Mouse (Mus musculus) heart, adult 2 months (tissue): ENCODE results near the gene Lgi1. TPM values are rescaled to one million over a fixed set of nuclear protein-coding genes. Genes with fewer than 3 reads are reported as not detected.

Experiments
- DNase-seq, 2 experiments: peaks; one replicate each; pipeline ENCODE4 v3.0.0; 2021
- H3K27ac ChIP-seq: fragments of 200-600 bp; 2 replicates; pipeline ENCODE4 v1.8.1; 2022
- H3K27me3 ChIP-seq: fragments of 200-500 bp; 2 replicates; pipeline ENCODE4 v1.6.1; 2012; ENCODE audit warnings: mild to moderate bottlenecking, low read length, inconsistent platforms, mixed read lengths; ENCODE audit not compliant: control insufficient read depth, insufficient read depth
- H3K36me3 ChIP-seq: fragments of 200-500 bp; 2 replicates; pipeline ENCODE4 v1.6.1; 2012; ENCODE audit warnings: low read length, inconsistent platforms; ENCODE audit not compliant: control insufficient read depth, insufficient read depth
- H3K4me1 ChIP-seq: fragments of 200-500 bp; 2 replicates; pipeline ENCODE4 v1.6.1; 2011; ENCODE audit warnings: low read length; ENCODE audit not compliant: control insufficient read depth, insufficient read depth
- H3K4me3 ChIP-seq: fragments of 200-600 bp; 2 replicates; pipeline ENCODE4 v1.8.1; 2022
- H3K79me2 ChIP-seq: fragments of 200-500 bp; replicated peaks from 2 replicates; pipeline ENCODE4 v1.6.1; 2012; ENCODE audit warnings: mild to moderate bottlenecking, inconsistent platforms, low read length, moderate library complexity, mixed read lengths; ENCODE audit not compliant: control insufficient read depth, insufficient read depth
- H3K9ac ChIP-seq: fragments of 200-500 bp; 2 replicates; pipeline ENCODE4 v1.6.1; 2012; ENCODE audit warnings: low read depth, mild to moderate bottlenecking, control low read depth, inconsistent platforms, low read length, mixed read lengths
- CTCF ChIP-seq: fragments of 200-600 bp; IDR thresholded peaks from 2 replicates; pipeline ENCODE4 v1.8.1; 2022; ENCODE audit warnings: antibody characterized with exemption, mild to moderate bottlenecking, moderate library complexity
- EP300 ChIP-seq: fragments of 200-500 bp; IDR thresholded peaks from 2 replicates; pipeline ENCODE4 v1.6.1; 2011; ENCODE audit warnings: low read depth, low read length, control low read depth; ENCODE audit not compliant: insufficient read depth
- POLR2A ChIP-seq: fragments of 200-500 bp; IDR thresholded peaks from 2 replicates; pipeline ENCODE4 v1.6.1; 2011; ENCODE audit warnings: mild to moderate bottlenecking, low read depth, low read length, control low read depth; ENCODE audit not compliant: insufficient read depth
- WGBS: fragments of 180-500 bp; shearing (Covaris S2); methylation state at CpG from one replicate; pipeline ENCODE4 v1.1.7; 2018; 5-methylcytosine and 5-hydroxymethylcytosine counted together
- intact Hi-C: fragments of 180-260 bp; cut with DNase I; formaldehyde crosslinking; loops from one replicate; pipeline ENCODE4 v1.15.1; 2025
- polyA plus RNA-seq: library from polyadenylated mRNA; depleted of rRNA; stranded (reverse); fragments of >200 nt; gene quantifications from 2 replicates; pipeline ENCODE4 v1.2.3, GENCODE M21; 2012; rRNA removed
- total RNA-seq, 2 experiments: library from RNA; stranded (reverse); gene quantifications; 2 replicates each; pipeline ENCODE4 v1.2.3; 2021

Gene Lgi1
- total and polyA plus RNA-seq, 3 experiments = 1.6 to 4.6 (median 2.2) TPM

- no peak for DNase-seq
- Histone ChIP-seq H3K9ac (no peak overlapping the region), H3K27me3 (no peaks in the 10 kb centered on the region), H3K79me2 (no peaks in the 10 kb centered on the region), H3K36me3 (no peaks in the 10 kb centered on the region), H3K4me3 (no peak overlapping the region), H3K27ac (no peak overlapping the region), H3K4me1 (no peaks in the 10 kb centered on the region)
- TF ChIP-seq POLR2A = no peak
- TF ChIP-seq CTCF = no peak
- TF ChIP-seq EP300 = no peak
- 70% methylated on average over 8 of the region's 8 CpGs for WGBS
- intact Hi-C loops = no loop called here
These were observed 92.0 kb downstream of the Lgi1 start for GRCm38 (mm10) chr19:38356211-38356828.

GRCm38 (mm10) chr19:38357956-38358623 is 93.8 kb downstream of the Lgi1 start:
- Histone ChIP-seq H3K9ac (no peak overlapping the region), H3K27ac (no peak overlapping the region), H3K36me3 (no peaks in the 10 kb centered on the region), H3K4me1 (no peaks in the 10 kb centered on the region), H3K27me3 (no peaks in the 10 kb centered on the region), H3K4me3 (no peak overlapping the region), H3K79me2 (no peaks in the 10 kb centered on the region)
- DNase-seq = no peak
- intact Hi-C loops = no loop called here
- 61% methylated on average over 9 of the region's 9 CpGs for WGBS
- no peak for TF ChIP-seq POLR2A
- TF ChIP-seq EP300 = no peak
- TF ChIP-seq CTCF = no peak

GRCm38 (mm10) chr19:38359287-38359686 is 95.0 kb downstream of the Lgi1 start:
- intact Hi-C loops = no loop called here

More at GRCm38 (mm10) chr19:38359287-38359686, 95.0 kb downstream of the Lgi1 start:
- WGBS = 60% methylated on average over 1 of the region's 1 CpGs
- TF ChIP-seq POLR2A = no peak
- TF ChIP-seq CTCF = no peak
- TF ChIP-seq EP300 = no peak
- H3K79me2 ChIP-seq = no peaks in the 10 kb centered on the region
- no peak overlapping the region for H3K27ac ChIP-seq
- H3K9ac ChIP-seq = no peak overlapping the region
- no peak for DNase-seq
- H3K4me1 ChIP-seq = no peaks in the 10 kb centered on the region
- H3K36me3 ChIP-seq = no peaks in the 10 kb centered on the region
- no peak overlapping the region for H3K4me3 ChIP-seq
- H3K27me3 ChIP-seq = no peaks in the 10 kb centered on the region

Other genes starting within 250 kb of the Lgi1 start
- gene Myof, start 221.0 kb upstream of the Lgi1 start, total RNA-seq = 1 to 10 TPM; 8.4 to 8.9 TPM
- gene Myof, start 221.0 kb upstream of the Lgi1 start, polyA plus RNA-seq = 6.2 and 6.5 TPM in 2 replicates
- gene Cep55, start 209.5 kb upstream of the Lgi1 start, total RNA-seq = under 1 TPM; 0.27 to 0.44 TPM
- gene Cep55, start 209.5 kb upstream of the Lgi1 start, polyA plus RNA-seq = 0.18 and 0.20 TPM in 2 replicates
- gene Ffar4, start 167.5 kb upstream of the Lgi1 start, total RNA-seq = under 1 TPM in 1 of 2 experiments, not detected in 1; 0.20 TPM
- 0.35 and 2.3 TPM in 2 replicates for gene Ffar4, start 167.5 kb upstream of the Lgi1 start, polyA plus RNA-seq
- 1 to 10 TPM; 2.4 to 2.8 TPM for gene Rbp4, start 139.3 kb upstream of the Lgi1 start, total RNA-seq
- gene Rbp4, start 139.3 kb upstream of the Lgi1 start, polyA plus RNA-seq = 9.5 and 17.0 TPM in 2 replicates
- not detected for gene Pde6c, start 131.8 kb upstream of the Lgi1 start, total RNA-seq
- gene Pde6c, start 131.8 kb upstream of the Lgi1 start, polyA plus RNA-seq = not detected in 2 replicates
- gene Fra10ac1, start 40.4 kb upstream of the Lgi1 start, total RNA-seq = 10 to 100 TPM; 12.2 to 12.9 TPM
- gene Fra10ac1, start 40.4 kb upstream of the Lgi1 start, polyA plus RNA-seq = 4.7 and 5.6 TPM in 2 replicates
- gene Slc35g1, start 131.4 kb downstream of the Lgi1 start, total RNA-seq = 1 to 10 TPM; 2.0 to 2.2 TPM
- 0.92 and 1.4 TPM in 2 replicates for gene Slc35g1, start 131.4 kb downstream of the Lgi1 start, polyA plus RNA-seq
- gene Plce1, start 216.6 kb downstream of the Lgi1 start, total RNA-seq = 10 to 100 TPM; 18.7 to 20.6 TPM
- gene Plce1, start 216.6 kb downstream of the Lgi1 start, polyA plus RNA-seq = 5.9 and 10.0 TPM in 2 replicates